Mouse (Mus musculus): ENCODE measurements around the gene Maml3. TPM values are rescaled to one million over a fixed set of nuclear protein-coding genes. Genes with fewer than 3 reads are reported as not detected.
A peak's percentile ranks its signal among the peaks of the same experiment; 100 is the strongest.

The Maml3 gene
- polyA plus RNA-seq, 1 experiment from 2014 or later, result 5.2 TPM

DNA sequence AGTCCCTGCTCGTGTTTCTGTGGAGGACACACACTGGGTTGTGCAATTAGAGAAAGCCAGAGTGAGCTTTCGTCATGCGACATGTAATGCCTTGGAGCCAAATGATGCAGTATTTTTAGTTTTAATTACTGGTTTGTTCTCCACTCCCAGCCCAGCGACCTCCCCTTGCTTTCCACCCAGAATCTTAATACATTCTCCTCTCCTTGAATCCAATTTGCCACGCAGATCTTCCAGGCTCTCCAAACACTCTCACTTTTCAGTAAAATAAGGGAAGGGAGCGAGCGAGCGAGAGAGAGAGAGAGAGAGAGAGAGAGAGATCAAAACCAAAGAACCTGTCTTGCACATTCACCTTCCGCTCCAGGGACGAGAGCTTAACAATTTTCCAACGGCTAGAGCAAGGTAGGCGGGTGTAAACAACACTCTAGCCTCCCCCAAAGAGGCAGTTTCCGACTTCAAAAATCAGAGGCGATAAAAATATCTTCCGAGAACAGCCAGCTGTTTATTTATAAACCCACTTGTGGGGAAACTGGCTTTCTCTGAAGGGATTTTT is 404.1 kb downstream of the Maml3 start:
- Histone ChIP-seq H3K4me1 (peaks cover 19% of the 10 kb centered on the region), H3K9ac (no peak overlapping the region), H3K4me3 (replicated peaks) (peak overlapping the region; percentile 39), H3K9me3 (no peaks in the 10 kb centered on the region), H3K36me3 (no peaks in the 10 kb centered on the region), H3K4me2 (peak overlapping the region; percentile 80), H3K27me3 (replicated peaks) (no peaks in the 10 kb centered on the region), H3K27ac (peak overlapping the region; percentile 58; the same call in 1 of the 2 replicates)
- no peak for ATAC-seq (ENCODE audit: insufficient read depth, low FRiP score, low read depth)
- 18% methylated on average over 15 of the region's 15 CpGs for WGBS

DNA sequence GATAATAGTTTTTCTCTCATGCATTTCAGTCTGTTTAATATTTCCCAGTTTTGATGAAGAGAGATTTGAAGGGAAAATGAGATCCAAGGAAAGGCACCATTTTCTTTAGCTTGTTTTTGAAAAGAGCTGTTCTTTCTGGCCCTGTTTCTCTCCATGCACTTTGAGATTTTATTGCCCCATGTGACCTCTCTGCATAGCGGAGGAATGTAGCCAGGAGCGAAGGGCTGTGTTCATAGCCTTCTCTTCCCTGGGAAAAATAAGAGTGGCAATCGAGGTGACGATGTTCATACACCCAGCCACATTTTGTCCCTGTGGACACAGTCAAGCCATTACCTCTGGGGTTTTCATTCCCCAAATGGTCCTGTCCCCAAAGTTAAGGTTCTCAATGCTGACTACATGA is 404.8 kb downstream of the Maml3 start:
- no peaks in the 10 kb centered on the region for H3K9me3 ChIP-seq
- ATAC-seq (ENCODE audit: insufficient read depth, low FRiP score, low read depth), result no peak
- H3K36me3 ChIP-seq, result no peaks in the 10 kb centered on the region
- no peak overlapping the region for H3K4me2 ChIP-seq
- no peak overlapping the region for H3K27ac ChIP-seq
- H3K9ac ChIP-seq, result no peak overlapping the region
- H3K4me3 ChIP-seq (replicated peaks), result no peak overlapping the region
- 68% methylated on average over 4 of the region's 4 CpGs for WGBS
- no peaks in the 10 kb centered on the region for H3K27me3 ChIP-seq (replicated peaks)
- peaks cover 19% of the 10 kb centered on the region for H3K4me1 ChIP-seq

DNA sequence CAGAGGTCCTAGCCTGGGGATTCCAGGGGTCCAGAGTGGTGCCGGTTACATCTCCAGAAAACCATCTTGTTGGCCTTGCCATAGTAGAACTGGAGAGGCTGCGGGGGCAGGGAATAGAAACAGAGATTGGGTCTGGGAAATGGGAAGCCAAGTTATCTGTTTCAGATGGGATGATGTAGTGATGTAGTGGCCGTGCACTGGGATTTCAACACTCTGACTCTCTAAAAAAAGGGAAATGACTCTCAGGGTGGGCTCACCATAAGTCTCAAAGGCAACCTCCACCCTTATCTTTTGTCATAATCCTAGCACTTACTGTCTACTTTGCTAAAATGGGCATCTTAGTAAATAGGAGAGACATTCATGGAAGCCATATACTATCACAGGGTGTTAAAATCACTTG is 406.9 kb downstream of the Maml3 start:
- ATAC-seq (ENCODE audit: insufficient read depth, low FRiP score, low read depth), result no peak

DNA sequence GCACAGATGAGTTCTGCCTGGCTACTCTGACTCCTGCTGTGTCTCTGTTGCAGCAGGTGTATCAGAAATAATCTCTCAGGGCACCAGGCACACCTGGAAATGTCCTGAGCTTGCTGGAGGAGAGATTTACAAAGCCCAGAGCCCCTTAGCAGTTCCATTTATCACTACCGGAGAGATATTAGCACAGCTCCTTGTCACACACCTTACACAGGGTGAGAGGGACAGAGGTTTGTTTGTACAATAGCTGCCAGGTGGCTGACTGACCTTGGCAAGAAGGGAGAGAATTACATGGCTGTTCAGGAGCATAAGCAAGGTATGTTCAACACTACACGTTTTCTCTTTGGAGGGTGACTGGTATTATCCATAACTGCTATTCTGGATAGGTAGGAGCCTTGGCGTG is 409.2 kb downstream of the Maml3 start:
- no peak overlapping the region for H3K4me2 ChIP-seq
- no peaks in the 10 kb centered on the region for H3K27me3 ChIP-seq (replicated peaks)
- peak overlapping the region; percentile 49; the same call in 1 of the 2 replicates for H3K27ac ChIP-seq
- ATAC-seq (ENCODE audit: insufficient read depth, low FRiP score, low read depth), result peak; percentile 73
- peaks cover 2% of the 10 kb centered on the region; the same call in 1 of the 2 replicates for H3K36me3 ChIP-seq
- H3K4me3 ChIP-seq (replicated peaks), result no peak overlapping the region
- H3K9me3 ChIP-seq, result no peaks in the 10 kb centered on the region
- H3K9ac ChIP-seq, result no peak overlapping the region
- peaks cover 5% of the 10 kb centered on the region for H3K4me1 ChIP-seq
- WGBS, result 65% methylated on average over 3 of the region's 3 CpGs

More for the DNA sequence above, 406.9 kb downstream of the Maml3 start:
- Histone ChIP-seq H3K9me3 (no peaks in the 10 kb centered on the region), H3K36me3 (no peaks in the 10 kb centered on the region), H3K4me3 (replicated peaks) (no peak overlapping the region), H3K9ac (no peak overlapping the region), H3K27me3 (replicated peaks) (no peaks in the 10 kb centered on the region), H3K4me2 (no peak overlapping the region), H3K4me1 (peaks cover 19% of the 10 kb centered on the region), H3K27ac (no peak overlapping the region)
- 80% methylated on average over 3 of the region's 3 CpGs for WGBS

DNA sequence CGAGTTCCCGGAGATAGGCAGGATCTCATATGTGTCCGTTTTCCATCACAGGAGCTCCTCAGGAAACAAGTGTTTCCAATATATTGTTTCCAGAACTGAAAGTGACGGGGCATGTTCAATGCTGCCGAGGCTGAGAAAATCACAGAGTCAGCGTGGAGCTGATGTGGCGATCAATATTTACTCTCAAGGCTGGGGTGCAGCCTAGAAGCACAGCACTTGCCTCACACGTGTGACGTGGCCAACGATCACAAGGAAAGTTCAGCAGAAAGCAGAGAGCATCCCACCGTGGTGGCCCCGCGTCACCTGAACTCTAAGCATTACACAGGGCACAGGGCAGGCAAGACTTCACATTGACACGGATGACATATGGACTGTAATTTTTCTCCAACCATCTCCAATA is 410.3 kb downstream of the Maml3 start:
- Histone ChIP-seq H3K27ac (no peak overlapping the region), H3K4me3 (replicated peaks) (no peak overlapping the region), H3K36me3 (peaks cover 9% of the 10 kb centered on the region; the same call in 1 of the 2 replicates), H3K9me3 (no peaks in the 10 kb centered on the region), H3K4me1 (no peaks in the 10 kb centered on the region), H3K4me2 (no peak overlapping the region), H3K27me3 (replicated peaks) (no peaks in the 10 kb centered on the region), H3K9ac (no peak overlapping the region)
- no peak for ATAC-seq (ENCODE audit: insufficient read depth, low FRiP score, low read depth)
- 81% methylated on average over 14 of the region's 14 CpGs for WGBS

DNA sequence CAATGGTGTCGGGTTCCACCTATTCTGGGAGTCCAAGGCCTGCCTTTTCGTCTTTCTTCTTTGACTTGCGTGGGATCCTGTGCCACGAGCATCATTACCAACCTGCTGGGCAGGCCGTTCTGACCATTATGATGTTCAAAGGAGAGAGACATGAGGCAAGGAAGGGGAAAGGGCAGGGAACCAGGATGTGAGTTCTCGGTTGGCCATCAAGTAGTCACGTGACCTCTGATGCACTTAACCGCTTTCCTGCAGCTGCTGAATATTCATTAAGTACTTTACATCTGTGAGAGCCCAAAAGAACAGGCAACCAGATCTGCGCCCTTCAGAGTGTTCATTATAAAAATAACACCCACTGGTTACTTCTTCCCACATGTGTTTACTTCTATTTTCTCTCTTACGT is 411.7 kb downstream of the Maml3 start:
- Histone ChIP-seq H3K27me3 (replicated peaks) (no peaks in the 10 kb centered on the region), H3K9me3 (no peaks in the 10 kb centered on the region), H3K4me3 (replicated peaks) (no peak overlapping the region), H3K9ac (no peak overlapping the region), H3K4me2 (no peak overlapping the region), H3K27ac (no peak overlapping the region), H3K36me3 (peaks cover 9% of the 10 kb centered on the region; the same call in 1 of the 2 replicates), H3K4me1 (no peaks in the 10 kb centered on the region)
- 90% methylated on average over 10 of the region's 10 CpGs for WGBS
- no peak for ATAC-seq (ENCODE audit: insufficient read depth, low FRiP score, low read depth)

DNA sequence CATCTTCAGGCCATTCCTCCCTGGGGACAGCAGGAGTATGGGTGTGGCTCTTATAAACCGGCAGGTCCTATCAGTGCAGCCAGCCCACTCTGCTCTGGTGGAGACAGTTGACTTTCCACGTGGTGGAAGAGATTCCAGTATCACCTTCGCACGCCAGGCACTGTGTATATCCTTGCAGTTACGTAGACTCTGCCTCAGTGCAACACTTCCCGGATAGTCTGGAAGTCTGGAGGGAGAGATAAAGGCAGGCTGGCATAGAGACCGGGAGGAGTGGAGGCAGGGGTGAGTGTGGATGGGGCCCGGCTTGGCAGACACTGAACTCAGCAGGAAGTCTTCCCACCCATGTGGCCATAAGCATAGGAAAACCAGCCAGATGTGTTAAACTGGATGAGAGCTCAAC is 416.2 kb downstream of the Maml3 start:
- no peaks in the 10 kb centered on the region for H3K27me3 ChIP-seq (replicated peaks)
- H3K4me2 ChIP-seq, result no peak overlapping the region
- ATAC-seq (ENCODE audit: insufficient read depth, low FRiP score, low read depth), result peak; percentile 65; the same call in 1 of the 2 replicates
- H3K36me3 ChIP-seq, result peaks cover 9% of the 10 kb centered on the region; the same call in 1 of the 2 replicates
- no peaks in the 10 kb centered on the region for H3K4me1 ChIP-seq
- H3K27ac ChIP-seq, result no peak overlapping the region
- H3K9ac ChIP-seq, result no peak overlapping the region
- 82% methylated on average over 8 of the region's 8 CpGs for WGBS
- H3K4me3 ChIP-seq (replicated peaks), result no peak overlapping the region
- no peaks in the 10 kb centered on the region for H3K9me3 ChIP-seq

DNA sequence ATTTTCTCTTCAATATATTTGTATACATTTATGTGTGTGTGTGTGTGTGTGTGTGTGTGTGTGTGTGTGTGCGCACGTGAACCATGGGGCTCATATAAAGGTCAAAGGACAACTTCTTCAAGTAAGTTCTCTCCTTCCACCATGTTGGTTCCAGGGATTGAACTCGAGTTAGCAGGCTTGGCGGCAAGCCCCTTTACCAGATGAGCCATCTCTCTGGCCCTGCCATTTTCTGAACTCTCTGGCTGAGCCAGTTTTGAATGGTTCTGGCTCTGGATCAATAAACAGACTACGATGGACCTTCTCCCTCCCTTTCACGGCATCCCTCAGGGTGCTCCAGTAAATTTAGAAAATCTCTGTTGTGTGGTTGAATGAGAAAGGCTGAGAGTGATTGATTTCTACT is 418.1 kb downstream of the Maml3 start:
- ATAC-seq (ENCODE audit: insufficient read depth, low FRiP score, low read depth), result no peak
- Histone ChIP-seq H3K4me1 (no peaks in the 10 kb centered on the region), H3K36me3 (peaks cover 9% of the 10 kb centered on the region; the same call in 1 of the 2 replicates), H3K4me2 (no peak overlapping the region), H3K4me3 (replicated peaks) (no peak overlapping the region), H3K27ac (no peak overlapping the region), H3K9me3 (no peaks in the 10 kb centered on the region), H3K9ac (no peak overlapping the region), H3K27me3 (replicated peaks) (no peaks in the 10 kb centered on the region)
- WGBS, result 76% methylated on average over 6 of the region's 6 CpGs

DNA sequence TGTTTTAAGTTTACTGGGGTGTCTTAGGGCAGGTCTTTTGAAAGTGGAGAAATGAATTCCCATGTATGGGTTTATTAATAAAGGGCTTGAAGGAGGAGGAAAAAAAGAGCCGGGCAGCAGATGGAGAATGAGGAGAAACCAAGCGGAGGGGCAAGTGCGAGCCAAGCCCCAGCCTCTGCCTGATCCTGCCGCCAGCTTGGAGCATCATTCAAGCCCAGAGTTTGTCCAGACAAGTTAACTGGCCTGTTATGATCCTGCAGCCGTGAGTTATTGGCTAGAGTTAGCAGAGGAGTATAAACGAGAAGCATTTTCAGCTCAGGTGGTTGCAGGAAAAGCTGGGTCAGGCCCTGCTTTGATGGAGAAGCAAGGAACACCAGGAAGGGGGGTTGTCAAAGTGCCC is 418.6 kb downstream of the Maml3 start:
- ATAC-seq (ENCODE audit: insufficient read depth, low FRiP score, low read depth), result no peak
- H3K4me3 ChIP-seq (replicated peaks), result no peak overlapping the region

DNA sequence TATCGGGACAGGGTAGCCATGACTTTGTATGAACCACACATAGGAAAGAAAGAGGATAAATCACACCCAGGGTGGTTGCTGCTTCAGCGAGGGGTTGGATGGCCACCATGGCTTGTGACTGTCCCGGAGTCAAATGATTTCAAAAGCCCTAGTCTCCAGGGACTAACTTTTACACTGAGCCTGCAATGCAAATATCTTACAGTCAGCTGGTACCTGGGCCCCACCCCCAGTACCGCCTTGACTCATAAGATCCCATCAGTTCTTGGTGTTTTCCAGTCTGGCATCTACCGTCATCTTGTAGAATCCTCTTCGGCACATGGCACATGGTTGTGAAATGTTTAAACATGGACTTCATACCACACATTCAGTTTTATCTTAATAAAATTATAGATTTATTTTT is 419.3 kb downstream of the Maml3 start:
- ATAC-seq (ENCODE audit: insufficient read depth, low FRiP score, low read depth), result no peak
- no peak overlapping the region for H3K9ac ChIP-seq

More for the DNA sequence above, 418.6 kb downstream of the Maml3 start:
- H3K4me1 ChIP-seq, result no peaks in the 10 kb centered on the region
- no peak overlapping the region for H3K4me2 ChIP-seq
- no peaks in the 10 kb centered on the region for H3K27me3 ChIP-seq (replicated peaks)
- H3K9me3 ChIP-seq, result no peaks in the 10 kb centered on the region
- no peak overlapping the region for H3K27ac ChIP-seq
- 72% methylated on average over 6 of the region's 6 CpGs for WGBS
- no peak overlapping the region for H3K9ac ChIP-seq
- H3K36me3 ChIP-seq, result peaks cover 9% of the 10 kb centered on the region; the same call in 1 of the 2 replicates

DNA sequence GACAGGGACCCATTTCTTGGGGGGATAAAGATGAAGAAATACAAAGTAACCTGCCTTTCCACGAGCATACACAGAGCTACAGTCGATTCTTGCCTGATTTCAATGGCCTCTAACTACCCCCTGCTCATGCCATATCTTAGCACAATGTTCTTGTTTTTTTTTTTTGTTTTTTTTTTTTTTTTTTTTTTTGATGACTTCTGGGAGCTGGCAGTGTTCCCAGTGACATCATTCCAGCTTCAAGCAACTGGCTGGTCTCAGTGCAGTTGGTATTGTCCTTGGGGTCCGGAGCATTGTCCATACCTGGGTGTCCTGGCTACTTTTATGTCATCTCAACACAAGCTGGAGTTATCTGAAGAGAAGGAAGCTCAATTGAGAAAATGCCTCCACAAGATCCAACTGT is 429.9 kb downstream of the Maml3 start:
- H3K27me3 ChIP-seq (replicated peaks), result no peaks in the 10 kb centered on the region
- no peak for ATAC-seq (ENCODE audit: insufficient read depth, low FRiP score, low read depth)
- H3K4me3 ChIP-seq (replicated peaks), result no peak overlapping the region
- no peak overlapping the region for H3K27ac ChIP-seq
- H3K4me2 ChIP-seq, result no peak overlapping the region
- WGBS, result 83% methylated on average over 3 of the region's 3 CpGs
- H3K9me3 ChIP-seq, result no peaks in the 10 kb centered on the region
- H3K9ac ChIP-seq, result no peak overlapping the region
- H3K36me3 ChIP-seq, result no peaks in the 10 kb centered on the region
- peaks cover 2% of the 10 kb centered on the region; the same call in 1 of the 2 replicates for H3K4me1 ChIP-seq

More for the DNA sequence above, 419.3 kb downstream of the Maml3 start:
- H3K4me1 ChIP-seq, result no peaks in the 10 kb centered on the region
- 92% methylated on average over 6 of the region's 6 CpGs for WGBS
- no peak overlapping the region for H3K4me3 ChIP-seq (replicated peaks)
- H3K36me3 ChIP-seq, result peaks cover 5% of the 10 kb centered on the region; the same call in 1 of the 2 replicates
- H3K27ac ChIP-seq, result no peak overlapping the region
- no peaks in the 10 kb centered on the region for H3K27me3 ChIP-seq (replicated peaks)
- H3K4me2 ChIP-seq, result no peak overlapping the region
- H3K9me3 ChIP-seq, result no peaks in the 10 kb centered on the region

DNA sequence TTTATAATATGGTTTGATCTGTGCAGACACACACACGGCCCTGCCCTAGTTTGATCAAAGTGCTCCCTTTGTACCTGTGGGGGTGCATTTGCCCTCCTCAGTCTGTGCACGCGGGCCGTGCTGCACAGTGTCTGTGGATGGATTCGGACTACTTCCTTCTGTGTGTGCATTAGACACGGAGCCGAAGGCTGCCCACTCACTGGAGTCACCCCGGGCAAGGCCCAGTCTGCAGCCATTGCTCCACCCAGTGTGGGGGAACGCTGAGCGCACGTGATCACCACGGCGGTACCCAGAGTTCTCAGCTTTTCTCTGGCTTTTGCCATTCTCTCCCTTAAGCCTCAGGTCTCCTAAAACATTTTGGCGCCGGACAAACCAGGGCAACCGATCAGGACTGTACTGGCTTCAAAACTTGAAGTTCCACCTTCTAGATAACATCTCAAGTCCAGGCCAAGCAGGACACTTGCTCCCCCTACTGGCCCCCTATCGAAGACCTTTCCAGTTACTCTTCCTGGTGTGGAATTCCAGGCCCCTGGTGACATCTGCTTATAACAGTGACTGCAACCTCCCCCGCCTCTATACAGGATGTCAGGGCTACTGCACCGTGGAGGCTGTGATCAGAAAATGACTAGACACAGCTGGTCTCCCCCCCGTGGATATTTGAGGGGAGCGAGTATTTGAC is 431.3 kb downstream of the Maml3 start:
- no peak overlapping the region for H3K27ac ChIP-seq

More for the DNA sequence above, 431.3 kb downstream of the Maml3 start:
- Histone ChIP-seq H3K9ac (no peak overlapping the region), H3K9me3 (no peaks in the 10 kb centered on the region), H3K4me3 (replicated peaks) (no peak overlapping the region), H3K27me3 (replicated peaks) (no peaks in the 10 kb centered on the region), H3K4me2 (no peak overlapping the region), H3K4me1 (peaks cover 2% of the 10 kb centered on the region; the same call in 1 of the 2 replicates), H3K36me3 (no peaks in the 10 kb centered on the region)
- 65% methylated on average over 21 of the region's 21 CpGs for WGBS
- ATAC-seq (ENCODE audit: insufficient read depth, low FRiP score, low read depth), result peak; percentile 36; the same call in 1 of the 2 replicates
